Mouse (Mus musculus) liver, adult (tissue): ENCODE results near the gene Ajap1.

Experiments used
- GATA4 ChIP-seq: IDR thresholded peaks from 2 replicates; pipeline ENCODE4 v1.6.1; 2014; ENCODE audit warnings: mild to moderate bottlenecking, low read length; ENCODE audit not compliant: insufficient replicate concordance

The Ajap1 gene

GRCm38 (mm10) chr4:153327809-153328208 is 154.8 kb downstream of the Ajap1 start:
- no peak for TF ChIP-seq GATA4
